Mouse (Mus musculus) cerebellum, adult 11-12 months (tissue): ENCODE measurements around the gene B2m.

Experiments used
- DNase-seq: peaks from one replicate; pipeline ENCODE4 v3.0.0; 2022

Gene B2m

DNA sequence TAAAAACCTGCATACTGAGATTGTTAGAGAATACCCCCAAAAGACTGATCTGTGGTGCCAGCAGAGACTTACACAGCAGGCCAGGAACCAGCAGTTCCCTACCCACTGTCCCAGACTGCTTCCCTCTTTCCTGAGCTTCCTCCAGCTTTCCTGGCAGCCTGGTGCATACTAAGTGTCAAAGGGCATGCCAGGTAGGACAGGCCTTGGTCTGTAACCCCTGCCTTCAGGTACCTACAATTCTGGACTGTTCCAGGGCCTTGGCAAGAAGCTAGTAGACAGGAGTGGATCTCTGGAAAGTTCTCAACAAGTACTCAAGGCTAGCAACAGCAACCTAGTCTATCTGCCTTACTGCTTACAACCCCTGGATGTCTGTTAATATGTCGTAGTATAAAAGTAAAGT is 3.7 kb downstream of the B2m start:
- DNase-seq: no peak

DNA sequence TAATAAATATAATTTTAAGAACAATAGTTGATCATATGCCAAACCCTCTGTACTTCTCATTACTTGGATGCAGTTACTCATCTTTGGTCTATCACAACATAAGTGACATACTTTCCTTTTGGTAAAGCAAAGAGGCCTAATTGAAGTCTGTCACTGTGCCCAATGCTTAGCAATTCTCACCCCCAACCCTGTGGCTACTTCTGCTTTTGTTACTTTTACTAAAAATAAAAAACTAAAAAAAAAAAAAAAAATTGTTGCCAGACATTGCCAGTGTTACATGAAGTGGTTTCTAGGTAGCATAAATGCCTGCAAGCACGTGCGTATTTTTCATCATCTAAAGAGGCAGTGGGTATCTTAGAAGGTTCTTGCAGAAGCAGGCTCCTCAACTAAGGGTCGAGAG is 5.4 kb downstream of the B2m start:
- DNase-seq: no peak

DNA sequence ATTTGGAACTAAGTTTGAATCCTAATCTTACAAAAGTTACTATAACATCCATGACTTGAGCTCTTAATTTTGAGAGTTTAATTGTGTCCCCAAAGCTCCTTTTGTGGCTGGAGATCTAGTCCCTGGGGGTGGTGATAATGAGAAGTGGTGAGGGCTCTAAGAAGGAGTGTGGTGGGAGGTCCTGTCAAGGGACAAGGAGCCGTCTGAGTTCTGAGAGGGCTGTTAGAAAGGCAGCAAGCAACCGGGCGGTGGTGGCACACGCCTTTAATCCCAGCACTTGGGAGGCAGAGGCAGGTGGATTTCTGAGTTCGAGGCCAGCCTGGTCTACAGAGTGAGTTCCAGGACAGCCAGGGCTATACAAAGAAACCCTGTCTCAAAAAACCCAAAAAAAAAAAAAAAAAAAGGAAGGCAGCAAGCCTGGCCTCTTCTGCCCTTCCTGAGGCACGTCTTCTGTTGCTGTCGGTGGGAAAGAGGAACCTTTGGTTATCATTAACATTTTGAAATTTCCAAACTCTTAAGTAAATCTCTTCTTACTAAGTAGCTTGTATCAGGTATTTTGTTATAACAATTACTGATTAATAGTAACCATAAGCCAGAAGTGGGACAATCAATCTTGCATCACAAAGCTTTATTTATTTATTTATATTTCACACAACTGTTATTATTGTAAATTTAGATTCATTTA is 6.3 kb downstream of the B2m start:
- DNase-seq: no peak

DNA sequence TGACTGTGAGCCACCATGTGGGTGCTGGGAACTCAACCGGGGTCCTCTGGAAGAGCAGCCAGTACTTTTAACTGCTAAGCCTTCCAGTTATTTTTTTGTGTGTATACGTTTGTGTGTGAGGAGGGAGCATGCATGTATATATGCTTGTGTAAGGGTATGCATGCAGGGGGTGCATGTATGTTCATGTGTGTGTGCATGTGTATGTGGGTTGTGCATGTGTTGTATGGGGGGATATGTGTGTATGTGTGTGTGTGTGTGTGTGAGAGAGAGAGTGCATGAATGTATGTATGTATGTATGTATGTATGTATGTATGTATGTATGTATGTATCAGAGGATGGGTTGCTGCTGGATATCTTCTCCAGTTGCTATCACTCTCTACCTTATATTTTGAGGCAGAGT is 7.0 kb downstream of the B2m start:
- no peak for DNase-seq

DNA sequence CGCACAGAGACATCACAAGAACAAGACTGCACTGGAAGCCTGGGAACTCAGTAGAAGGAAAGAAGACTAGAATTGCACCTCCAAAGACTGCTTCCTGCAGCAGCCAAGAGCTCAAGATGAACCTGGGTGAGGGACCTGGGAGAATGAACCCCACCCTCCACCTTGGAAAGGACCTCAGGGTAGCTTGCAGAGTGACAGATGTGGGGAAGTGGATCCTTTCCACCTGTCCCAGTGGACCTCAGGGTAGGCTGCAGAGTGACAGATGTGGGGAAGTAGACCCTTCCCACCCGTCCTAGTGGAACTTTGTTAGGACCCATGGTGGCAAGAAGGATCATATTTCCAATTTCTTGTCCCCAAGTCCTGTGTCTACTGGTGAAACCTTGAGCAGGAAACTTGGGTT is 7.8 kb downstream of the B2m start:
- DNase-seq: no peak

DNA sequence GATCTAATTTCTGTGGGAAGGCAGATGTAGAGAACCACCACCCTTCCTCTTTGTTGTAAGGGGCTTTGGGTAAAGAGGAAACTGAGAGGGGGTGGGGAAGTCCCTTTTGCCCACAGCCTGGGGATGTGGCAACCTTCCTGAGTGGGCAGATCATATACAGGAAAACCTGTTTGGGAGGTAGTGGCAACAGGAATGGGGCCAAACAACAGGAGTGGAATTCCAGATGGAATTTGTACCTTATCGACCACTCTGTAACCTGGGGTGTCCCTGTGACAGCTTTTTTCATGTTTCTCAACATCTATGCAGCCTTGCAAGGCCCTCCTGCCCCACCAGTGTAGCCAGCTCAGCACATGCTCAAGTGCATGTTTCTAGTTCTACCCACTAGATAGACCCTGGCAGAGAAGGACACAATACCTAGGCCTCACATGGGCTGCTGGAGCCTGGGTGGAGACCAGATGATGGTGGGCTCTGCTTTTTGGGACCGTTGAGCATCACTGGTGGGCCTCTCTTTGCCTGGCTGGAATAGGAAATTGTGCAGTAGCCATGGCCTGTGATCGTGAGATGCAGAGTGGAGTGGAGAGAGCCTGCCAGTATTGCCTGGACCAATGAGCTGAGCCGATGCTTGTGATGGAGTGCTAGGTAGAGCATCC is 8.7 kb downstream of the B2m start:
- DNase-seq: no peak

DNA sequence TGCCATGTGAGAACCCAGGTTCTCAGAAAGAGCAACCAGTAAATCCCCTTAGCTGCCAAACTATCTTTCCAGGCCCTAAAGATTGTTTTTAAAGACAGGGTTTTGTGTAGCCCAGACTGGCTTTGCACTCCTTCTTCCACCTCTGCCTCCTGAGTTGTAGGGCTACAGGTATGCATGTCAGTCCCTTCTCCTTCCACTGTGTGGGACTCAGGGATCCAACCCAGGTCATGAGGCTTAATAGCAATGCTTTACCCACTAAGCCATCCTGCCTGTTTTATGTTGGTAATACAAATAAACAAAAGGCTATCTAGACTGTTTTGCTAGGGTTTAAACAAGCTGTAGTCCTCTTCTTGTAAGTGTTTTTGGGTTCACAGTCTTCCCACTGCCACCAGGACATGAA is 10.1 kb downstream of the B2m start:
- DNase-seq: no peak

DNA sequence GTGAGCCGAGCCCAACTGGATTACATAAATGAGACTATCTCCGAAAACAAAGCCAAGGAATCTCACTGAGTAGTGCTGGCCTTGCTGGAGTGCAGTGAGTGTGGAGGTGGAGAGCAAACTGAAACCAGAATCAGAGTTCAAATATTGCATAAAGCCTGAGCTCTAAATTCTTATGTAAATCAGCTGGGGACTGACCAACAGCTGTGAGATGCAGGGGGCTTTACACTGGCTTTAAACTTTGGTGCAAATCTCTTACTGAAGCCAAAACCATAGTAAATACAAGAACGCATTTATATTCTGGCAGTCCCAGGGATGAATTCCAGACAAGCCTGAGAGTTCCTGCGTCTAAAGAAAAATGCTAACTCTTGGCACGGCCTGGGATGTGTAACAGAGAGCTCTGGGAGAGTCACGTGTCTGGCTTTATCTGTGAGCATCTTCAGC is 10.9 kb downstream of the B2m start:
- DNase-seq: no peak

DNA sequence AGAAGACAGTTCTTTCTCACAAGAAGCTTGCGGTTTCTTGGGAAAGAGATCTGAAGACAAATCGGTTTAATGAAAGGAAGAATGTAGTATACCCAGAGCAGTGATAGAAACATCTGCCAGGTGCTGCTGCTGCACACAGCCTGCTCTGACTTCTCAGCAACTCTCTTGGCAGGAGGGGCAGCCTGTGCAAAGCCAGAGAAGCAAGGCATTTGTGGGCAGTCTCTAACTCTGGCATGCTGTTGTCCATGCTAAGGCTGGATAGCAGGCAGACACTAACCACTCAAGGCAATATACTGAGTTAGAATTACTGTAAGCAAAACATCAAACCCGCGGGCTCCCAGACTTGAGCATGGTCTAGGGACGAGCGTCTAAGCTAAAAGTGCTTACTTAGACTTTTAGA is 12.2 kb downstream of the B2m start:
- DNase-seq: no peak

DNA sequence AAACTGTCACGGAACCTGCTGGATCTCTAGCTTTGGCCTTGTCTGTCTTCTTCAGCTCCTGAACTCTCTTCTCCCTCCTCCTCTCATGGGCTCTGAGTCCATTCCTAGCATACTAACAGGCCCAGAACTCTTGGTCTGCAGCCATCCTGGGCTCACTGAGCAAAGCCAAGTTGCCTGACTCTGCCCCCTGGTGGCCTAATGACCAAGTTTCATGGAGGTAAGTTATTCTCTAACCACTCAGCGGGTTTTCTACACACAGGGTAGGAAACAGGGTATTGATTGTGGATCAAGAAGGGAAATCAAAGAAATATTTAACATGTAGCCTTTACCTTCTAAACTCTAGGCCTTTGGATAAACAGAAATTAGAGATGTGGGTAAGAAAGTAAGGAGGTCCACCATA is 13.2 kb downstream of the B2m start, which contains the start of gene Trim69:
Gene Trim69 (plus strand): TSS at position 21 of the 400 bp plus-strand sequence.
- DNase-seq: peak; percentile 58

DNA sequence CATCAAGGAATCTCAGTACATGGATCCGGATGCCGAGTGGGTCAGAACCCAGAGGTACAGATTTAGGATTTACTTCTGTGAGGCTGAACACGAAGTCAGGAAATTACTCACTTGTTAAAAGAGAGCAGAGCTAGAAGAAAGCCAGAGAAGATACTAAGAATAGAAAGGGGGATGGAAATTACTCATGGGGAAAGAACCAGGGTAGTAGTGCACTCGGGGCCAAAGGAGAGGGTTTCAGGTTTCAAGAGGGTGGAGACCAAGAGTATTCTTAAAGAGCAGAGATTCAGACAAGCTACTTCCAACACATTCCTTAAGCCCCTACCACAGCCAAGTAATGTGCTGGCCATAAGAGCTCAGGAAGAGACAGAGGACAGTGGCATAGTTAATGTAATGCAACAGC is 14.1 kb downstream of the B2m start:
- no peak for DNase-seq

DNA sequence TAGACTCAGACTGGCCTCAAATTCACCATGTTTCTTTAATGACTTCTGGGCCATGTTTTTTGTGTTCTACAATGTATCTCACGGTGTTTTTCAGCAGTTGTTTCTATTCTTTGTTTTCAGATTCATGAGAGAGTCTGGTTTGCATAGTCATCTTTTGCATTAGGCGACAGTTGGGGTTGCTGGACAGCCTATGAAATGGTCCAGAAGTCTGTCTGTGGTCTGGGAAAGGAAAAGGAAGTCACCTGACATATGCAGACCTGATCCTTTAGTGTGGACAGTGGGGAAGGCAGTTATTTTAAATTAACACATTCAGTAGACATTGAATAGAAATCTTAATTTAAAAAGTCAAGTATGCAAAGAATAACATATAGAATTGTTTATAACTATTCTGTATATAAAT is 15.0 kb downstream of the B2m start:
- DNase-seq: no peak

DNA sequence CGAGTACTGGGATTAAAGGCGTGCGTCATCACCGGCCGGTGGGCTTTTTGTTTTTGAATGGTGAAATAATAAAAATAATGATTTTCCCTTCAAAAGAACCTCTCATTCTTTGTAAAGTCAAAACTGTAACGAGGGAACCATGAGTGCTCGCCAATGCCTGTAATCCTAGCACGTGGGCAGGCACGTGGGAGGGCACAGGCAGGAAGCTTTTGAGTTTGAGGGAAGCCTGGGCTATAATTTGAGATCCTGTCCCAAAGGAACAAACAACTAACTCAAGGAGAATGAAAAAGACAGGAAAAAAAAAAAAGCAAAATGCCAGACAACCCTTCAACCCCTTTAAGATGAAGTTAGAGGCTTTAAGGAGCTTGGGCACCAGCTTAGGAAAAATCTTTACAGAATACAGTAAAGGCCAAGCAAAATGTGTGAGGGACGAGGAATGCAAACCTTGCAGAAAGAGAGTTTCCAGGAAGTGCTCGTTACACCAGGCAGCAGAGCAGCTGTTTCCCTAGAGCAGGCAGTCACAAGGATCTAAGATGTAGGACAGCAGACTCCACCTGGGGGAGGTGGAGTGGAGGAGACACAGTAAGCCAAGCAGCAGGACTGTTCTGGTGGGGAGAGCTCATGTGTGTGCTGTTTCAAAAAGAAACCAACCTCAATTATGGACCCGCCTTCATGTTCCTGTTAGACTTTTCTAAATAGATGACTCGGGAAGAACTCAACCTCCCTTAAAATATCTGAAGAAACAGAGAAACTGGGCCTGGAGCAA is 16.1 kb downstream of the B2m start:
- no peak for DNase-seq

DNA sequence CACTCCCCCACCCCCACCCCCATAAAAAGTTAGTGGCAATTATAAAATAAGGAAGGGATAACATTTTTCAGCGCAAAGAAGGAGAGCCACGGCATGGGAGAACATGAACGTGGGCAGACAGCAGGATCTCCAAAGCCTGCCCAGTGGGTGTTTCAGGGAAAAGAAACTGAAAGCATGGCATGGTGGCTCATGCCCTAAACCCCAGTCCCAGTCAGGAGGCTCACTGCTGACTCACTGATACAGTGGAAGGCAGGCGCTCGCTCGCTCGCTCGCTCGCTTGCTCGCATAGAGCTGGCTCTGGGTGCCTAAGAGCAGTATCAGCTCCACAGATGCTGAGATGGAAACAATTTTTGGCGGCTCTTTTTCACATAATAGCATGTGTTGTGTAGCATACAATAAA is 16.8 kb downstream of the B2m start:
- no peak for DNase-seq

DNA sequence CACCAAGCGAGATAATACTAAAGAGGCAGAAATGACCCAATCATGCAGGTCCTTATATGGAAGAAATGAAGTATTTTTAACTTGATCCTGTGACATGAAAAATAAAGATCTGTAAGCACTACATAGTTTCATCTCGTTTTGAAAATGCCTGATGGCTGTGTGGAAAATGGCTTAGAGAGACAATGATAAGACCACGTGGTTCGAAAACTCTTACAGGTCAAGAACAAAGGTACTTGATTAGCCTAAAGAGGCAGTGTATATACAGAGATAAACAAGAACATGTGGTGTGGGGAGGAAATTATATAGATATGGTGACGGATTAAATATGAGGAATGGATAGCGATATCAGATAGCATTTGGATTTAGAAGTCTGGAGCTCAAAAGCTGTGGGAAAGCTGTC is 23.8 kb downstream of the B2m start:
- no peak for DNase-seq

DNA sequence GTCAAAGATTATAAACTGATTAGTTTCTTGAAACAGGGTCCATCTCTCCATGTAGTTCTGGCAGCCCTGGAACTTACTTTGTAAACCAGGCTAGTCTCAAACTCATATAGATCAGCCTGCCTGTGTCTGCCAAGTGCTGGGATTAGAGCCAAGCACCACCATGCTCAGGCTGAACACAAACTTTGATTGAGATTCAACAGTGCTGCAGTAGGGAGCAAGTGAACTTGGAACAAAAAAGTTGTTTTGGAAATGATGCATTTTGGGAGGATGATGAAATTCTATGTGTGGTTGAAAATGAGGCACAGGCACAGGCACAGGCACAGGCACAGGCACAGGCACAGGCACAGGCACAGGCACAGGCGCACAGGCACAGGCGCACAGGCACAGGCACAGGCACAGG is 24.7 kb downstream of the B2m start:
- DNase-seq: no peak

DNA sequence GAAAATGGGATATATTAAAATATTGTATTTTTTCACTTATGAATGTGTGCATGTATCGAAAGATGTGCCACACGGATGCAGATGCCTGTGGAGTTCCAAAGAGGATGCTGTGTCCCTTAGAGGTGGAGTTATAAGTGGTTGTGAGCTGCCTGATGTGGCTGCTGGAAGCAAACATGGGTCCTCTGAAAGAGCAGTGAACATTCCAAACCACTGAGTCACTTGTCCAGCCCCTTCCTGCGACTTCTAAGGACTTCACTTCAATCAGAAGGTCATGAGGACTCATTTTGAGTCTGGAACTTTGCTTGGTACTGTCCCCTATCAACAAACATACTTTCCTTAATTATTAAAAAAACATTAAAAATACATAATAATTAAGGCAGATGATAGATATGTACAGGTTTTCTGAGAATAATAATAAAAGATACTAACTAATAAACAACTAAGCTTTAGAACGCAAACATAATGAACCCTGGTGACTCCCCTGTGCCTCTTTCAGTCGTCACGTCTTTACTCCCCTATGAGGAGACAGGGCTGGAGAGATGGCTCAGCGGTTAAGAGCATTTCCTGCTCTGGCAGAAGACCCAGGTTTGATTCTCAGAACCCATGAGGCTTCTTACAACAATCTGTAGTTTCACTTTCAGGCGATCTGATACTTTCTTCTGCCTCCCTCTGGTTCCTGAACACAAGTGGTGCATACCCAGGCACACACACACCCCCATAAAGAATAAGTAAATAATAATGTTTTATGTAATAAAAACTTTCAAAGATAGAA is 32.8 kb downstream of the B2m start:
- no peak for DNase-seq

DNA sequence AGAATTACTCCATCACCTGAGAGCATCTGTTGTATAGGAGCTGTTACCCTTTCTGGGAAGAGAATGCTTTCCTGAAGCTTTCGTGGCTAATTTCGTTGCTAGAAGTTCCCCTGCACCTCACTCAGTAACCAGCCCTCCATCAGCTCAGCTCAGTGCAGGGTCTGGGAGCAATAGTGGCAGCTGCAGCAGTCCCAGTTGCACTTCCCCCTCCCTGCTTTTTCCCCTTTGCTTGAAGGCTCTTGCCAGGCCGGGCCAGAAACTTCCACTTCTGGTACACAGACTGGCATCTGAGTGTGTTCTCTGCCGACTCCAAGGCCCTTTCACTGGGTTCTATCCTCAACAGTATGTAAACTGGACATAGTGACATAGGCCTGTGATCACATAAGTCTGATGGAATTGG is 37.6 kb downstream of the B2m start:
- no peak for DNase-seq

DNA sequence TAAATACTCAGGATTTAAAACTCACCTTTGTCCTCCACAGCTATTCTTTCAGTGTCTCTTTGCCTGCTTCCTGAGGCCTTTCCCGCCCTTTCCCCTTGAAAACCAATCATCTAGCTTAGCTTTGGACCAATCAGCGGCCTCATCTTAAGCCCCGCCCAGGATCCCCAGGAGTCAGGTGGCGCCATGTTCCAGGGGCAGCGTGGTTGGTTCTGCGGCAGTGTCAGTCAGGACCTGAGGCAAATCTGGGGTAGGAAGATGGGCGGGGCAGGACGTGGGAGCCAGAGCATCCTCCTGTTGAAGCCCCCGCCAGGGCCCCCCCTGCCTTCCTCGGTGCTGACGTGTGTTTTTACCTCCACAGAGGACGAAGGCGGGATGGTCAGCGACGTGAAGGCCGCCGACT is 38.6 kb downstream of the B2m start, which contains the start of the genes Patl2 and Terb2:
Gene Patl2 (minus strand): TSS at position 84 of the 400 bp plus-strand sequence.
Gene Terb2 (plus strand): TSS at position 167 of the 400 bp plus-strand sequence.
- DNase-seq: no peak

DNA sequence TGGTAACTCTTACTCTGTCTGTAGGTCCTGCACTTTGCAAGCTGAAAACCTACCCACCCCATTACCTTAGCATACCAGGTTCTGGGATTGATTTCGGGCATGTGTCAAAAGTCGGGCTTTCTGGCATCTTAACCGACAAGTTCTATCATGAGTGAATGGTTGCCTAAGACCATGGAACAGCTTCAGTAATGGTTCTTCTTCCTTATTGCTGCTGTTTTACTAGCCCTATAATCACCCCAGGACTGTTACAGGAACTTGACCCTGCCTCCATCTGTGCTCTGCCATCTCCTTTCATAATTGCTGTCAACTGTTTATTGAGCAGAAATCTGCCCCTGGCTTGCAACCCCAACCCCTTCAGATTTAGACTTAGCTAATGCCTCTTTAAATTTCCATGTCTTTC is 39.3 kb downstream of the B2m start:
- DNase-seq: no peak

DNA sequence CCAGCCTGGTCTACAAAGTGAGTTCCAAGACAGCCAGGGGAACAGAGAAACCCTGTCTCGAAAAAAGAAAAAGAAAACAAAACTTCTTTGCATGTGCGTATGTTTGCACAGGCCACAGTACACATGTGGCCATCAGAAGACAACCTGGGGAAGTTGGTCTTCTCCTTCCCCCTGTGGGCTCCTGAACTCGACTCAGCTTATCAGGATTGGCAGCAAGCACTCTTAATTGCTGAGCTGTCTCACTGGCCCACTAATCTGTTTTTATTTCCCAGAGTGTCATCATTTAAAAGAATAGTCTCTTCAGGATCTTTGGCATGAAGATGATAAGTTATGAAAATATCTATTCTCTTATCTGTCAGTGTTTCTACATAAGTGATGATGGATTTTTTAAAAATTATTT is 44.4 kb downstream of the B2m start:
- DNase-seq: no peak

DNA sequence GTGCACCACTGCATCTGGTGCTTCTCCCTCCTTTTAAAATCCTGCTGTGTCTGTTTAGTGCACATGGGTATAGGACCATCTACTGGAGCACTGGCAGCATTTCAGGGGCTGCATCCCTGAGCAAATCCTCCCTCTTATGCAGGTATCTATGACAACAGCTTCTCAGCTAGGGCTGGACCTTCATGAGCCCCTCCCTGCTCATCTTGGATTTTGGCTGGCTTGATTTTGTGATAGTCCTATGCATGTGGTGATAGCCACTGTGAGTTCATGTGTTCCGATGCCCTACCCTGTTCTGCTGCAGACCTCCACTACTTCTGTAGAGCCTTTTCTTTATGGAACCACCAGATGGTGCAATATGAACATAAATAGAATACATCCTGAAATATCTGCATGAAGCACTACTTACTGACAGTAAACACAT is 47.0 kb downstream of the B2m start:
- DNase-seq: no peak

DNA sequence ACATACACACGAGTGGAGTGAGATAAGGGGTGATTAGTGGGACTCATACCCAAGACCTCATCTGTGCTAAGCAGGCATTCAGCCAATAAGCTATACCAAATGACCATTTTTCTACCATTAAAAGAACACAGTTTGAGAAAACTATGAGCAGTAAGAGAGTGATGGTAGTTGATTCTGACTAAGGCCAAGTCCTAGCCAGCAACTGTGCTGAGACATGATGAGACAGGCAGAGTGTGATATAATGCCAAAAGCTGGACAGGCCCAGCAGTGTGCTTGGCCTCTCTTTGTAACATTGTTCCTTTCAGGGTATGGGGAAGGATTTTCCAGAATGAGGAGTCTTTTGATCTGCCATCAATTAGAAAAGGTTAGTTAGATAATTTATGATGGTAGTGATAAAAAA is 54.0 kb downstream of the B2m start:
- DNase-seq: no peak
